Mouse (Mus musculus) bone marrow macrophage, adult 2 months (primary cell): ENCODE results near the gene Ascc2.

ENCODE experiments used
- CTCF ChIP-seq: IDR thresholded peaks from 2 replicates; pipeline ENCODE4 v1.5.1; 2012; ENCODE audit warnings: low read depth, mild to moderate bottlenecking, low read length, moderate library complexity
- POLR2A ChIP-seq: IDR thresholded peaks from 2 replicates; pipeline ENCODE4 v1.6.1; 2012; ENCODE audit warnings: mild to moderate bottlenecking, low read depth, low read length, borderline replicate concordance

- TF ChIP-seq CTCF (no peak), POLR2A (no peak)
Measured at GRCm38 (mm10) chr11:4620017-4620485, 17.5 kb upstream of the Ascc2 start, which contains the start of gene Gm11032.
